Mouse (Mus musculus) limb, embryonic 12.5 days (tissue): ENCODE results near the gene Pdss2. TPM values are rescaled to one million over a fixed set of nuclear protein-coding genes. Genes with fewer than 3 reads are reported as not detected.

ENCODE experiments used
- ATAC-seq: fragments of 200-750 bp; cut with Nextera tagmentation; 2 replicates; pipeline ENCODE4 v1.8.0; 2017; ENCODE audit warnings: low read depth, moderate TSS enrichment; ENCODE audit not compliant: insufficient number of reproducible peaks, insufficient read depth, low FRiP score, low TSS enrichment
- H3K27ac ChIP-seq: fragments of 300-500 bp; sonication (generic); 2 replicates; pipeline ENCODE4 v1.5.1; 2016; ENCODE audit warnings: mild to moderate bottlenecking, moderate library complexity
- H3K27me3 ChIP-seq: fragments of 300-500 bp; sonication (generic); 2 replicates; pipeline ENCODE4 v1.6.1; 2016; ENCODE audit warnings: mild to moderate bottlenecking, moderate library complexity
- H3K36me3 ChIP-seq: fragments of 300-500 bp; sonication (generic); 2 replicates; pipeline ENCODE4 v1.6.1; 2016; ENCODE audit warnings: mild to moderate bottlenecking, moderate library complexity
- H3K4me1 ChIP-seq: fragments of 300-500 bp; sonication (generic); replicated peaks from 2 replicates; pipeline ENCODE4 v1.6.1; 2016
- H3K4me2 ChIP-seq: fragments of 300-500 bp; sonication (generic); 2 replicates; pipeline ENCODE4 v1.6.1; 2016; ENCODE audit warnings: mild to moderate bottlenecking, moderate library complexity
- H3K4me3 ChIP-seq: fragments of 300-500 bp; sonication (generic); replicated peaks from 2 replicates; pipeline ENCODE4 v1.5.1; 2016; ENCODE audit warnings: mild to moderate bottlenecking
- H3K9ac ChIP-seq: fragments of 300-500 bp; sonication (generic); replicated peaks from 2 replicates; pipeline ENCODE4 v1.6.1; 2016; ENCODE audit warnings: mild to moderate bottlenecking, moderate library complexity
- H3K9me3 ChIP-seq: fragments of 300-500 bp; sonication (generic); 2 replicates; pipeline ENCODE4 v1.6.1; 2016; ENCODE audit warnings: mild to moderate bottlenecking, moderate library complexity
- WGBS: fragments of 180-500 bp; shearing (Covaris S2); methylation state at CpG from one replicate; pipeline ENCODE4 v1.1.7; 2016; 5-methylcytosine and 5-hydroxymethylcytosine counted together
- polyA plus RNA-seq: library from polyadenylated mRNA; unstranded; fragments of >200 nt; fragmentation: Nextera tagmentation; extraction: Ambion mirVana; gene quantifications from 2 replicates; pipeline ENCODE4 v1.2.1, GENCODE M21; 2016

The Pdss2 gene
- polyA plus RNA-seq, 1 experiment from 2014 or later = 13.7 TPM

DNA sequence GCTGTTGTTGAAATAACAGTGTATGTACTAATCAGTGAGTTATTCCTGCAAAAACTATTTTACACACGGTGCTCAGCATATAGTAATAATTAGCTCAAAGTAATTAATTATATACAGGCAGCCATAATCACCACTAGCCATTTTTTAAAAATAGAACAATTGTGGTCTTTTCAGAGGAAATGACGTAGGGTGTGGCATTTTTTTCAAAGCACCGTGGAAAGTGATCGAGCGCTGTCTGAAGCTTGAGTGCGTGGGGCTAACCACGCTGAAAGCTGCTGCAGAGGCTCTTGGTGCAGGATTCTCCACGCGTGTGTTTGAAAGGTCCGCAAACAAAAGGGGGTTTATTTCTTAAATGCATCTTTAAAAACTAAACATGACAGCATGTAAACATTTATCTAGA, 118.5 kb downstream of the Pdss2 start:
- no peaks in the 10 kb centered on the region for H3K4me1 ChIP-seq
- no peaks in the 10 kb centered on the region for H3K9me3 ChIP-seq
- H3K36me3 ChIP-seq = no peaks in the 10 kb centered on the region
- no peaks in the 10 kb centered on the region for H3K27me3 ChIP-seq
- ATAC-seq = no peak
- H3K9ac ChIP-seq = no peak overlapping the region
- no peak overlapping the region for H3K27ac ChIP-seq
- H3K4me2 ChIP-seq = no peak overlapping the region
- WGBS = 82% methylated on average over 10 of the region's 10 CpGs
- no peak overlapping the region for H3K4me3 ChIP-seq

DNA sequence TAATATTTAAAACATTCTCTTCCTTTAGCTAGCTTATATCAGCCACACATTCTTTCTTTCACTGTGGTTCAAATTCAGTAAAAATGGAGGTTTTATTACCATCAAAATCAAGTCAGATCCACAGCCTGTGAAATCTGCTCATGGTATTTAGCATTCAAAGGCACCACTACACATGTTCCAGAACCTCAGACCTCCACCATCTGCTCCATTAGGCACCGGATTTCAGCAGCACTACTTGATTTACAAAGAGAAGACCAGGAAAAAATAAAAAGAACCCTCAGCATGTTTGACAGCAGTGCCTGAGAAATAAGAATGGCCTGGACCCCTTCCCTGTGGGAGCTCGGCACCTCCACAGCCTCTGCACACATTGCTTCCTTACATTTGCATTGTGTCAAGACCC, 128.4 kb downstream of the Pdss2 start:
- WGBS = 75% methylated on average over 2 of the region's 2 CpGs
- no peak for ATAC-seq

DNA sequence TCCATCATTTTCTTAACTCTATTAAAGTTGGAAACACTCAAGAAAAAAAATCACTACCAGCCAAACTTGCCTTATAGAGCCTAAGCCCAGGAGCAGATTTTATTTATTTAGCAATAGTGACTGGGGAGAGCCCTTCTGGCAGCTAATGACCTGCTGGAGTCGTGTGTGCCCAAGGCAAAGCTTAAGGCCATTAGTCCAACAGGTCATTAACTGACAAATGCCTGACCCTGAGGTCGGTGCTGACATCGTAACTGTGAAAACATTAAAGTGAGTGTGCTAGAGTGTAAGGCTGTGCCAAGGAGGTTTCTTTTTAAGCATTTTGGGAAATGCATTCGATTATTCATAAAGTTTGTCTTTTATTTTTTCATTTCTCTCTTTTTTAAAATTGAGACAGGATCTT, 136.6 kb downstream of the Pdss2 start:
- no peak overlapping the region for H3K4me2 ChIP-seq
- no peaks in the 10 kb centered on the region for H3K9me3 ChIP-seq
- ATAC-seq = no peak
- no peaks in the 10 kb centered on the region for H3K36me3 ChIP-seq
- no peaks in the 10 kb centered on the region for H3K27me3 ChIP-seq
- H3K9ac ChIP-seq = no peak overlapping the region
- H3K27ac ChIP-seq = no peak overlapping the region
- 0 out of 2 replicates have a peak, but pooled peaks cover 2% of the 10 kb centered on the region for H3K4me1 ChIP-seq
- no peak overlapping the region for H3K4me3 ChIP-seq
- 23% methylated on average over 4 of the region's 4 CpGs for WGBS

More for the DNA sequence above, 128.4 kb downstream of the Pdss2 start:
- no peaks in the 10 kb centered on the region for H3K27me3 ChIP-seq
- H3K36me3 ChIP-seq = no peaks in the 10 kb centered on the region
- no peak overlapping the region for H3K4me2 ChIP-seq
- H3K27ac ChIP-seq = no peak overlapping the region
- H3K9ac ChIP-seq = no peak overlapping the region
- no peaks in the 10 kb centered on the region for H3K4me1 ChIP-seq
- no peaks in the 10 kb centered on the region for H3K9me3 ChIP-seq
- H3K4me3 ChIP-seq = no peak overlapping the region

DNA sequence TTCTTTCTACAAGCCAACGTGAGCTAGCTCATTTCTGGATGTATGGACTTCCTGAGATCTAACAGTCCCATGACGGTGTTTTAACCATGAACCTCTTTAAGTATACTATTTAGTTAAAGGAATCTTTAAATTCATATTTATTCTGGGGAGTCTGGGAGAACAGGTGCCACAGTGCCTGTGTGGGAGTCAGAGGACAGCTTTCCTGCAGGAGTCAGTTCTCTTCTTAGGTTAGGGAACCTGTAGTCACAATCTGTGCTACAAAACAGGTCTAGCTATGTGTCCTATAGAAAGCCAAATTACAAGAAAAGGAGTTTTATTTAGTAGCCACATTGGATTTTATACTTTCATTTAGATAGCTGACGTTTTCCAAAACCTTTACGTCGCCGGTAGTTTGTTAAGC, 141.7 kb downstream of the Pdss2 start:
- no peak overlapping the region for H3K4me3 ChIP-seq
- WGBS = 95% methylated on average over 6 of the region's 6 CpGs
- H3K27me3 ChIP-seq = no peaks in the 10 kb centered on the region
- H3K9ac ChIP-seq = no peak overlapping the region
- H3K9me3 ChIP-seq = no peaks in the 10 kb centered on the region
- H3K4me2 ChIP-seq = no peak overlapping the region
- H3K36me3 ChIP-seq = no peaks in the 10 kb centered on the region
- no peak for ATAC-seq
- no peak overlapping the region for H3K27ac ChIP-seq
- 0 out of 2 replicates have a peak, but pooled peaks cover under 1% of the 10 kb centered on the region for H3K4me1 ChIP-seq

DNA sequence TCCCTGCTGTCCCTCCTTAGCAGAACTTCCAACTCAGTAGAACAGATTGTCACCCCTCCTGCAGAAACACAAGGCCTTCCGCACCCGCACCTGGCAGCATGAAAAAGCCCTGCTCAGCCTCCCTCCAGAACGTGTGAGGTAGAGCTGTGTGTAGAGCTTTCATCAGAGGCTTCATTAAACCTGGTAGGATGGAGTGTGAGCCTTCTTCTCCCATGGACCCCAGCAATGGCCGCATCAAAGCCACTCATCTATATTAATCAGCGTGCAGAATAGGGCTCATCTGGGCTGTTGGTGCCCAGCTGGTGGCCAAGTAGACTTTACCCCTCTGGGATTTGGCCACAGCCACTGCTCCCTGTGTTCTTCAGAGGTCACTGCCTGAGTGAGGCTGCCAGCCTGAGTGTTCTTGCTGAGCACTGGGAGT, 142.2 kb downstream of the Pdss2 start:
- Histone ChIP-seq H3K27ac (no peak overlapping the region), H3K4me2 (no peak overlapping the region), H3K9ac (no peak overlapping the region), H3K4me1 (no peaks in the 10 kb centered on the region), H3K27me3 (no peaks in the 10 kb centered on the region), H3K9me3 (no peaks in the 10 kb centered on the region), H3K36me3 (no peaks in the 10 kb centered on the region), H3K4me3 (no peak overlapping the region)
- ATAC-seq = no peak
- WGBS = 90% methylated on average over 5 of the region's 5 CpGs

DNA sequence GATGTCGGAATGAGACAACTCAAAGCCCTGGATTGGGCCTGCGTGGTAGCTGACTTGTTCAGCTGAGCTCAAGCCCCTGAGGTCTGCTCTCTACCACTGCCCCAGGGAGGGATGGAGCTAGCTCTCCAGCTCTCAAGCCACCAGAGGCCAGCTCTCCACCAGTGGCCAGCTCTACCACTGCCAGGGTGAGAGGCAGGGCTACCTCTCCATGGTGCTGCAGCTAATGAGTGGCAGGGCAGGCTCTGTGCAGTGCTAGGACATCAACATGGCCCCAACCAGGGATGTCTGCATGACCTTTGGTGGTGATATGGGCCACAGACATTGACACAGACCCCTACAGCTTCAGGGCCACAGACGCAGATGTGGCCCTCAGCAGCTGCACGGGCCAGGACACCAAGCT, 144.6 kb downstream of the Pdss2 start:
- Histone ChIP-seq H3K4me3 (no peak overlapping the region), H3K4me2 (no peak overlapping the region), H3K36me3 (no peaks in the 10 kb centered on the region), H3K9ac (no peak overlapping the region), H3K4me1 (no peaks in the 10 kb centered on the region), H3K27me3 (no peaks in the 10 kb centered on the region), H3K27ac (no peak overlapping the region), H3K9me3 (no peaks in the 10 kb centered on the region)
- 84% methylated on average over 4 of the region's 4 CpGs for WGBS
- ATAC-seq = no peak

DNA sequence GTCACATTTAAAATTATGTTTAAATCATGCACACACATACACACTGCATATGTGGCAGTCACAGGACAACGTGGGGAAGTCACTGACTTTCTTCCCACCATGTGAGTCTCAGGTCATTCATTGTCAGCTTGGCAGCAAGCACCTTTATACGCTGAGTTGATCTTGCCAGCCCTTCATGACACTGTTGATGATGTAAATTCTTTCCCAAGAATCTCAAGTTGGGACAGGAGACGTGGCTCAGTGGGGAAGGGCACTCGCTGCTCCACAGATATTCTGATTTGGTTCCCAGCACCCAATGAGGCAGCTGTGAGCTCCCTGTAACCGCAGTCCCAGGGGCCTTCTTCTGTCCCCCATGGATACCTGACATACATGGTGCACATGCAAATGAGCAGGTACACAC, 147.3 kb downstream of the Pdss2 start:
- Histone ChIP-seq H3K9me3 (no peaks in the 10 kb centered on the region), H3K36me3 (no peaks in the 10 kb centered on the region), H3K9ac (no peak overlapping the region), H3K4me2 (no peak overlapping the region), H3K4me1 (peaks cover 8% of the 10 kb centered on the region; the same call in 1 of the 2 replicates), H3K27me3 (no peaks in the 10 kb centered on the region), H3K4me3 (no peak overlapping the region), H3K27ac (no peak overlapping the region)
- 89% methylated on average over 5 of the region's 5 CpGs for WGBS
- no peak for ATAC-seq

DNA sequence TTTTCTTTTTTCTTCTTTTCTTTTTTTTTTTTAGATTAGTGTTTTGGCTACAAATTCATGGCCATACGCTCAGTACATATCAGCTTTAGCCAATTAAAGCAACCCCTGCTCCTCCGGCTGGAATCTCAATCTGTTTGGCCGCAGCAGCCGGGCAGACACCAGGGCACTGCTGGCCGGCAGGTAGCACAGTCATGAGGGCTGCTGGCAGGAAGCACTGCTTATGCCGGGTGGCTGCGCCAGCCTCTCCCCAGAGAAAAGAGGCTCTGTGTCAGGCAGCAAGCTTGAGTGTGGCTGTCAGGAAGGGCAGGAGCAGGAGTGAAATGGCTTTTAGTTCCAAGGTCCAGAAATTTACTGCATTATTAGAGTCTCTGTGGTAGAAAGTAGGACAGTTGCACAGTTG, 151.0 kb downstream of the Pdss2 start:
- no peaks in the 10 kb centered on the region for H3K27me3 ChIP-seq
- no peak overlapping the region for H3K9ac ChIP-seq
- no peaks in the 10 kb centered on the region for H3K9me3 ChIP-seq
- no peak overlapping the region for H3K4me3 ChIP-seq
- peaks cover 8% of the 10 kb centered on the region; the same call in 1 of the 2 replicates for H3K4me1 ChIP-seq
- 57% methylated on average over 7 of the region's 7 CpGs for WGBS
- no peak overlapping the region for H3K4me2 ChIP-seq
- no peaks in the 10 kb centered on the region for H3K36me3 ChIP-seq
- no peak overlapping the region for H3K27ac ChIP-seq
- ATAC-seq = no peak

DNA sequence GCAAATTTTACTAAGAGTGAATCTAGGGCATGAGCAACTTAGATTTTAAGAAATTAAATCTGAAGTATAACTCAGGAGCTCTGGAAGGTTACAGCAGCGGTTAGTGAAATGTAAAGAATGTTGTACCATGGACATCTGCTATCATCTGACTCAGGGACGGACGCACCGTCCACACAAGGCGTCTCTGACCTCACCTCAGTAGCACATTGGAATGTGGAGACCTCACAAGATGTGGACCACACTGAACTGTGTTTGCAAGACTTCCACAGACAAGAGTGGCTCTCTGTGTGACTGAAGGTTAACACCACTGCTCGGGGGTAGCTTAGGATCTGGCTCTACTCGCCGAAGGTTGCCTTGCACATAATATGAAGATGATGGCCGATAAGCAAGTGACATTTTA, 151.7 kb downstream of the Pdss2 start:
- Histone ChIP-seq H3K4me3 (no peak overlapping the region), H3K4me1 (peaks cover 8% of the 10 kb centered on the region; the same call in 1 of the 2 replicates), H3K36me3 (no peaks in the 10 kb centered on the region), H3K27me3 (no peaks in the 10 kb centered on the region), H3K27ac (no peak overlapping the region), H3K9me3 (no peaks in the 10 kb centered on the region), H3K9ac (no peak overlapping the region), H3K4me2 (no peak overlapping the region)
- WGBS = 84% methylated on average over 9 of the region's 9 CpGs
- ATAC-seq = no peak

DNA sequence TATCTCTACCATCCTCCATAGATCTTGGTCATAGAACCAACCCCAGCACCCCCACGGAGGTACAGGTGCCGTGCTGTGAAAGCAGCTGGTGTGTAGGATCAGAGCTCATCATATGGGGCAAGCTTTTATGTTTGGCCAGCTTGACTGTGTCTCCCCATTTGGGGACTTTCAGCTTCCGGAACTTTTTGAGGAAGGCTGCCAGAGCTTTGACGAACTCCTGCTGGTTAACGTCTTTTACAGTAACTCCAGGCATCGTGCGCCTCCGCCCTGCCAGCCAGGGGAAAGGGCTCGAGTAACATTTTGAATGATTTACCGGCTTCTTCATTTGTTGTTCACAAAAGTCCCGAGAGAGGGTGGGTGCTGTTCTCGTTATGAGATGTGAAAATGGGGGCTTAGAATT, 152.4 kb downstream of the Pdss2 start:
- Histone ChIP-seq H3K27me3 (no peaks in the 10 kb centered on the region), H3K27ac (no peak overlapping the region), H3K9me3 (no peaks in the 10 kb centered on the region), H3K36me3 (no peaks in the 10 kb centered on the region), H3K4me3 (no peak overlapping the region), H3K9ac (no peak overlapping the region), H3K4me1 (peaks cover 8% of the 10 kb centered on the region; the same call in 1 of the 2 replicates), H3K4me2 (no peak overlapping the region)
- ATAC-seq = no peak
- WGBS = 51% methylated on average over 12 of the region's 12 CpGs

DNA sequence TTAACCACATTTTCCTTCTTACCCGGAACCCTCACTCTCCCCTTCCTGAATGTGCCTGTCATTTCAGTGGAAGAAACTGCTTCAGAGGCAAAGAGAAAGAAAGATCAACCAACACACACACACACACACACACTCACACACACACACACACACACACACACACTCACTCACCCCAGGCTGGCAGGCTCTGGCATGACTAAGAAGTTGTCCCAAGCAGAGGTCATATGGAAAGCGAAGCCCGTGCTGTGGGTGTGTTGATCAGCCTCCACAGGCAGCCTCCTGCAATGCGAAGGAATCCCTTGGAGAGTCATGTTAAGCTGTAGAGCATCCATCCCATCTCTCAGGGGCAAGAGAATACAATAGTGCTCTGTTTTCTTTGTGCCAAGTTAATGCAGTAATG, 154.0 kb downstream of the Pdss2 start:
- no peak overlapping the region for H3K4me3 ChIP-seq
- H3K9ac ChIP-seq = no peak overlapping the region
- 81% methylated on average over 4 of the region's 4 CpGs for WGBS
- no peaks in the 10 kb centered on the region for H3K36me3 ChIP-seq
- no peaks in the 10 kb centered on the region for H3K27me3 ChIP-seq
- H3K4me2 ChIP-seq = no peak overlapping the region
- H3K4me1 ChIP-seq = peaks cover 11% of the 10 kb centered on the region
- no peak for ATAC-seq
- no peaks in the 10 kb centered on the region for H3K9me3 ChIP-seq
- no peak overlapping the region for H3K27ac ChIP-seq

DNA sequence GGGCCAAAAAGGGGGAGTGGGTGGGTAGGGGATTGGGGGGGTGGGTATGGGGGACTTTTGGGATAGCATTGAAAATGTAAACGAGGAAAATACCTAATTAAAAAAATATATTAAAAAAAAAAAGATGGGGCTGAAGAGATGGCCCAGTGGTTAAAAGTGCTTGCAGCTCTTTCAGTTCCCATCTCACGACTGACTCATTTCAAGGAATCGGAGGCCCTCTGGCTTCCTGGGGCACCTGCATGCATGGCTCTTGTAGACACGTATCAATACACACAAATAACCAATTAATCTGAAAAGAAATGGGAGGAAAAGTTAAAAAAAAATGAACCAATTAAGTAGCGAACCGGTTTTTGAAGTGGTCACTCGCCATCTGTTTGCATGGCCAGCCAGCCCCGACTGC, 155.5 kb downstream of the Pdss2 start:
- no peaks in the 10 kb centered on the region for H3K9me3 ChIP-seq
- no peaks in the 10 kb centered on the region for H3K36me3 ChIP-seq
- no peak overlapping the region for H3K4me2 ChIP-seq
- no peak for ATAC-seq
- 75% methylated on average over 8 of the region's 8 CpGs for WGBS
- H3K4me1 ChIP-seq = peaks cover 11% of the 10 kb centered on the region
- no peaks in the 10 kb centered on the region for H3K27me3 ChIP-seq
- H3K9ac ChIP-seq = no peak overlapping the region
- H3K4me3 ChIP-seq = no peak overlapping the region
- no peak overlapping the region for H3K27ac ChIP-seq
